Mouse (Mus musculus) left cerebral cortex, adult 18-20 months (tissue): ENCODE data around the gene Rasgrp2. TPM values are rescaled to one million over a fixed set of nuclear protein-coding genes. Genes with fewer than 3 reads are reported as not detected.

Source experiments
- DNase-seq, 2 experiments: peaks; one replicate each; pipeline ENCODE4 v3.0.0; 2021 to 2022; ENCODE audit warnings: low spot score in 2 of 2, mixed read lengths in 1 of 2
- long read RNA-seq, 2 experiments: library from polyadenylated mRNA; stranded (forward); transcript quantifications; one replicate each; pipeline ENCODE4 v2.0.0; 2021
- total RNA-seq, 2 experiments: library from RNA; stranded (reverse); gene quantifications; 2 replicates each; pipeline ENCODE4 v1.2.3; 2021

The Rasgrp2 gene
- total RNA-seq, result 10 to 100 TPM; 68.2 to 84.7 TPM
- long read RNA-seq, experiment 1, partial matches to known transcripts, result 6 of 21 reads
- long read RNA-seq, experiment 1, other reads (novel, unspliced or antisense), result 12 of 21 reads
- long read RNA-seq, experiment 2, partial matches to known transcripts, result 7 of 20 reads
- long read RNA-seq, experiment 2, other reads (novel, unspliced or antisense), result 11 of 20 reads

GRCm38 (mm10) chr19:6399285-6400095 is at the start of gene Rasgrp2:
Gene Rasgrp2, plus strand, starts transcription at chr19:6399340.
- no peak for DNase-seq

GRCm38 (mm10) chr19:6351431-6352106 is 47.6 kb upstream of the Rasgrp2 start:
- DNase-seq, result no peak

GRCm38 (mm10) chr19:6352107-6352505 is 47.0 kb upstream of the Rasgrp2 start:
- no peak for DNase-seq

GRCm38 (mm10) chr19:6354030-6354429 is 45.1 kb upstream of the Rasgrp2 start:
- no peak for DNase-seq

GRCm38 (mm10) chr19:6361291-6361690 is 37.8 kb upstream of the Rasgrp2 start:
- DNase-seq, result no peak

- DNase-seq, result no peak
Measured at GRCm38 (mm10) chr19:6363091-6363410, 36.1 kb upstream of the Rasgrp2 start.

GRCm38 (mm10) chr19:6363411-6364240 is 35.5 kb upstream of the Rasgrp2 start, which contains the start of gene Sf1:
Gene Sf1, plus strand, starts transcription at chr19:6363690.
- peak; percentile 99 to 100 for DNase-seq

- peak; percentile 88 to 91 for DNase-seq
Measured at GRCm38 (mm10) chr19:6364317-6364725, 34.8 kb upstream of the Rasgrp2 start.

GRCm38 (mm10) chr19:6364842-6365241 is 34.3 kb upstream of the Rasgrp2 start:
- DNase-seq, result no peak

GRCm38 (mm10) chr19:6370175-6370574 is 29.0 kb upstream of the Rasgrp2 start:
- no peak for DNase-seq

- no peak for DNase-seq
Measured at GRCm38 (mm10) chr19:6372433-6372832, 26.7 kb upstream of the Rasgrp2 start.

GRCm38 (mm10) chr19:6373539-6374400 is 25.4 kb upstream of the Rasgrp2 start:
- peak; percentile 77 to 86 for DNase-seq

GRCm38 (mm10) chr19:6374571-6374970 is 24.6 kb upstream of the Rasgrp2 start:
- DNase-seq, result no peak

GRCm38 (mm10) chr19:6375423-6376254 is 23.5 kb upstream of the Rasgrp2 start:
- no peak for DNase-seq

- DNase-seq, result peak in 1 of 2 experiments; percentile 55
Measured at GRCm38 (mm10) chr19:6376255-6376564, 22.9 kb upstream of the Rasgrp2 start.

GRCm38 (mm10) chr19:6376643-6377042 is 22.5 kb upstream of the Rasgrp2 start:
- DNase-seq, result no peak

- no peak for DNase-seq
Measured at GRCm38 (mm10) chr19:6377327-6378040, 21.7 kb upstream of the Rasgrp2 start.

- DNase-seq, result no peak
Measured at GRCm38 (mm10) chr19:6380411-6381166, 18.6 kb upstream of the Rasgrp2 start.
